Mouse (Mus musculus) liver, adult 2 months (tissue): ENCODE measurements at regions not wholly inside any gene's neighbourhood (a gene's known extent, or its start where the extent isn't known, plus 50 kb on each side); places are given as distances from the start of the nearest gene placed in this dataset.

Experiments
- DNase-seq: peaks from one replicate; pipeline ENCODE4 v3.0.0-alpha.2; 2011; ENCODE audit warnings: low read depth, low spot score; ENCODE audit errors: extremely low read depth
- H3K27ac ChIP-seq: fragments of 200-500 bp; replicated peaks from 2 replicates; pipeline ENCODE4 v1.5.1; 2012; ENCODE audit warnings: low read depth, mild to moderate bottlenecking, control low read depth, inconsistent platforms, low read length; ENCODE audit not compliant: insufficient read depth
- H3K27me3 ChIP-seq: fragments of 200-500 bp; 2 replicates; pipeline ENCODE4 v1.6.1; 2012; ENCODE audit warnings: mild to moderate bottlenecking, moderate library complexity, low read length, inconsistent platforms; ENCODE audit not compliant: control insufficient read depth, insufficient read depth
- H3K36me3 ChIP-seq: fragments of 200-500 bp; 2 replicates; pipeline ENCODE4 v1.6.1; 2012; ENCODE audit warnings: low read length, inconsistent platforms; ENCODE audit not compliant: control insufficient read depth, insufficient read depth
- H3K4me1 ChIP-seq: fragments of 200-500 bp; 2 replicates; pipeline ENCODE4 v1.6.1; 2011; ENCODE audit warnings: low read length; ENCODE audit not compliant: control insufficient read depth, insufficient read depth
- H3K4me3 ChIP-seq: fragments of 200-500 bp; 2 replicates; pipeline ENCODE4 v1.5.1; 2011; ENCODE audit warnings: low read depth, mild to moderate bottlenecking, control low read depth, low read length, moderate library complexity; ENCODE audit not compliant: insufficient read depth
- H3K79me2 ChIP-seq: fragments of 200-500 bp; 2 replicates; pipeline ENCODE4 v1.6.1; 2012; ENCODE audit warnings: inconsistent platforms, mild to moderate bottlenecking, low read length, moderate library complexity; ENCODE audit not compliant: control insufficient read depth, insufficient read depth
- H3K9ac ChIP-seq: fragments of 200-500 bp; 2 replicates; pipeline ENCODE4 v1.6.1; 2012; ENCODE audit warnings: low read depth, mild to moderate bottlenecking, control low read depth, inconsistent platforms, low read length
- CTCF ChIP-seq: fragments of 200-500 bp; IDR thresholded peaks from 2 replicates; pipeline ENCODE4 v1.5.1; 2011; ENCODE audit warnings: low read depth, low read length, control low read depth
- POLR2A ChIP-seq: fragments of 200-500 bp; IDR thresholded peaks from 2 replicates; pipeline ENCODE4 v1.6.1; 2011; ENCODE audit warnings: low read length, control low read depth; ENCODE audit not compliant: insufficient read depth; ENCODE audit errors: extremely low read depth
- WGBS: fragments of 180-500 bp; shearing (Covaris S2); methylation state at CpG from one replicate; pipeline ENCODE4 v1.1.7; 2018; 5-methylcytosine and 5-hydroxymethylcytosine counted together

- WGBS = 77% methylated on average over 3 of the region's 3 CpGs
- H3K4me3 ChIP-seq = no peak overlapping the region
- DNase-seq = no peak
Observed at GRCm38 (mm10) chr17:42934068-42934467, 57.6 kb upstream of the Cd2ap start.

GRCm38 (mm10) chr17:42933335-42934004 lies 57.0 kb upstream of the Cd2ap start:
- TF ChIP-seq POLR2A (no peak), CTCF (no peak)
- no peak overlapping the region for H3K27ac ChIP-seq
- H3K27me3 ChIP-seq = no peaks in the 10 kb centered on the region
- H3K4me1 ChIP-seq = no peaks in the 10 kb centered on the region
- H3K4me3 ChIP-seq = no peak overlapping the region
- 87% methylated on average over 7 of the region's 7 CpGs for whole genome bisulfite sequencing
- DNase-seq = no peak
- no peak overlapping the region for H3K9ac ChIP-seq
- no peaks in the 10 kb centered on the region for H3K36me3 ChIP-seq
- H3K79me2 ChIP-seq = no peaks in the 10 kb centered on the region

More at GRCm38 (mm10) chr17:42934068-42934467, 57.6 kb upstream of the Cd2ap start:
- no peaks in the 10 kb centered on the region for H3K79me2 ChIP-seq
- no peaks in the 10 kb centered on the region for H3K27me3 ChIP-seq
- TF ChIP-seq CTCF (no peak), POLR2A (no peak)
- no peak overlapping the region for H3K27ac ChIP-seq
- H3K36me3 ChIP-seq = no peaks in the 10 kb centered on the region
- peaks cover 5% of the 10 kb centered on the region; the same call in 1 of the 2 replicates for H3K4me1 ChIP-seq
- no peak overlapping the region for H3K9ac ChIP-seq

DNA sequence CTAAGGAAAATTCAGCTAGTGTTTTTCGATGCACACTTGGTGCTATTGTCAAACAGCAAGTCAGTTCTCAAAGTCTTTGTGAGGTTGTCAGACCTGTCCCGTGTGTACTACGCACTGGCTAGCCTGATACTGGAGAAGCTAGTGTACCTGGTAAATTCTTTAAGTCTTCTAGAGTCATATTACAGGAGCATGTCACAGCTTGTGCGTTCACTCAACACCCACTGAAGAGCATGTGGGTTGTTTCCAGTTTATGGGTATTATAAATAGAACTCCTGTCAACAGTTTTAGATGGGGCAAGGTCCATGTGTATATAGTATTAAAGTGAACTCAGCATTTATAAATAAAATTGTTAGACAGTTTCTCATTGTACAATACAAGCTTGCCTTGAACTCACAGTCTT lies 50.9 kb upstream of the Cd2ap start:
- no peaks in the 10 kb centered on the region for H3K27me3 ChIP-seq
- no peak overlapping the region for H3K27ac ChIP-seq
- H3K4me3 ChIP-seq = no peak overlapping the region
- DNase-seq = no peak
- H3K4me1 ChIP-seq = no peaks in the 10 kb centered on the region
- no peak for TF ChIP-seq POLR2A
- no peak for TF ChIP-seq CTCF
- H3K79me2 ChIP-seq = no peaks in the 10 kb centered on the region
- WGBS = 93% methylated on average over 4 of the region's 4 CpGs
- no peak overlapping the region for H3K9ac ChIP-seq
- H3K36me3 ChIP-seq = no peaks in the 10 kb centered on the region
